Mouse (Mus musculus) MEL (cell line): ENCODE measurements around the gene Tamm41.

Experiments used
- CHD1 ChIP-seq: IDR thresholded peaks from 2 replicates; pipeline ENCODE4 v1.6.1; 2012; ENCODE audit warnings: low read depth, mild to moderate bottlenecking, inconsistent platforms, low read length, improper control_type of control experiment
- POLR2A ChIP-seq, 2 experiments: IDR thresholded peaks; 2 replicates each; pipeline ENCODE4 v1.6.1; 2011 to 2012; ENCODE audit warnings: low read length in 2 of 2, mild to moderate bottlenecking in 2 of 2, control low read depth in 1 of 2, improper control_type of control experiment in 1 of 2, low read depth in 1 of 2, moderate library complexity in 1 of 2; ENCODE audit not compliant: control insufficient read depth in 1 of 2, insufficient read depth in 1 of 2, poor library complexity in 1 of 2

- TF ChIP-seq CHD1 (no peak), POLR2A (IDR thresholded peaks at IDR 0.05; ENCODE audit: control insufficient read depth in 1 of 2, insufficient read depth in 1 of 2, low read depth in 1 of 2, low read length in 2 of 2, poor library complexity in 1 of 2) (no peak)
Measured at GRCm38 (mm10) chr6:114993659-114994058, 44.0 kb downstream of the Tamm41 start.
